Mouse (Mus musculus) retina, adult 2 months (tissue): ENCODE measurements around the gene Mtx3.

Experiments
- DNase-seq: peaks from one replicate; pipeline ENCODE4 v3.0.0-alpha.2; 2012; ENCODE audit warnings: low read depth, low spot score

Gene Mtx3

DNA sequence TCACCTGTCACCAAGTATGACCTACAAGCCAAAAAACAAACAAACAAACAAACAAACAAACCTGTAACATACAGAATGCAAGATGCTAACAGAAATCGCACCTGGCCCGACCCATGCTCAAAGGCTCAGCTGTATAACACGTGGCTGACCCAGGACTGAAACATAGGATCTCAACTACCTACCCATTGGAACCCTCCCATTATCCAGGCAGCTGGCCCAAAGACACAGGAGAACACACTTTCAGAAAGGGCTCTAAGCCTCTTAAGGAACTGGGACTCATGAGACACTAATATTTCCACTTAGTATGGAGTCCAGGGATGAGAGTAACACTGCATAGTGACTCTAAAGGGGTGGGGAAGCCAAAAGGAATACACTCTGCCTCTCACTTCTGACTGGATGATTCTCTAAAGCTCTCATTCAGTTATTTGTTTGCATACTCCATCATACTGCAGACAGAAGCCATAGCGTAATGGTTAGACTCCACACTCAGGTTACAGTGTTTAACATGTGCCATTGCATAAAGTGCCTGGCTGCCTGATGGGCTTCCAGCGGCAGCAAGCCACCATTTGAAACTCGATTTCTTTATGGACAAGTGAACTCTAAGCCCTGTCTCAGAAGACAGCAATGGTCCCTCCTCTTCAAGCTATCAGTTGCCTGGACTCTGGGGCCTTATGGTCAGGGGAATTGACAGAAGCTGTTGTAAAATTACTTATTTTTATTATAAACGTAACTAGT lies 38.6 kb downstream of the Mtx3 start:
- no peak for DNase-seq

DNA sequence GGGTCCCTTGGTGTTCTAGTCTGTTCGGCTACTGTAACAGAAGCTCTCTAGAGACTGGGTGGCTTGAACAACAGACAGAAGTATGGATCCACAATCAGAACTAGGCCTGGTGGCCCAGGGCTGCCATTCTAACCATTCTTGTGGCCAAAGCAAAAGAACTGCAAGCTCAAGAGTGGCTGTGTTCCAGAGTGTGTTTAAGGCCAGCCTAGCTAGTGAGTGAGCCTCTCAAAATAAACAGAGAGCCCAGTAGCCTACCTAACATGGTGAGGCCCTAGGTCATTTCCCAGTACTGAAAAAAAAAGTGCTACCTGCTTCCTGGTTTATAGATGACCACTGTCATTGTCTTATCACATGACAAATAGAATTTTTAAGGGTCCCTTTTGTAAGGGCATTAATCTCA lies 39.6 kb downstream of the Mtx3 start:
- no peak for DNase-seq

DNA sequence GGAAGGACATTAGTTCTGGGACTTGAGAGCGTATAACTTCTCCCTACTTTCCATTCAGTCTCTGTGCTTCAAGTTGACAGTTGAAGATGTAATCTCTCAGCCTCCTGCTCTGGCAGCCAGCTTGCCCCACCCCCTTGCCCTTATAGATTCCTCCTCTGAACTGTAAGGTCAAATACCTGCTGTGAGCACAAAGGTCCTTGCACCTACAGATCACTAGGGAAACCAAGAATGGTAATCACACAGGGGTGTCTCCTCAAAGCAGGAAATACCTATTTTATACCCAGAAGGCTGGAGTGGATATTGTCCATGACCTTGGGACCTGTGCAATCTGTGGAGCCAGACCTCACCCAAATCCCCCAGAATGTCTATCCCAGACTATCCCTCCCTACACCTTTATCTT lies 40.4 kb downstream of the Mtx3 start:
- DNase-seq: no peak

DNA sequence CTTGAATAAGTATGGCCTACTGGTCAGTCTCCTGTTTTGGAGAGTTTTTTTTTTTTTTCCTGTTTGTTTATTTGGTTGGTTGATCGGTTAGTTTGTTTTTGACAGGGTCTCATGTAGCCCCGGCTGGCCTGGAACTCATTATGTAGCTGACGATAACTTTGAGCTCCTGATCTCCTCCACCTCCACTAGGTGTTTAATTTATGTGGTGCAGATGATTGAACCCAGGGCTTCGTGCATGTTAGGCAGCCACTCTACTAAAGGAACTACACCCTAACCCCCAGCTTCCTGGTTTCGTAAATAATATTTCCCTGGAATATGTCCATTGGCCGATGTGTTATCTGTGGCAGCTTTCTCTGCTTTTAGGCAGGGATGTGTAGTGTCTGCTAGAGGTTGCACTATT lies 54.5 kb downstream of the Mtx3 start:
- DNase-seq: no peak

DNA sequence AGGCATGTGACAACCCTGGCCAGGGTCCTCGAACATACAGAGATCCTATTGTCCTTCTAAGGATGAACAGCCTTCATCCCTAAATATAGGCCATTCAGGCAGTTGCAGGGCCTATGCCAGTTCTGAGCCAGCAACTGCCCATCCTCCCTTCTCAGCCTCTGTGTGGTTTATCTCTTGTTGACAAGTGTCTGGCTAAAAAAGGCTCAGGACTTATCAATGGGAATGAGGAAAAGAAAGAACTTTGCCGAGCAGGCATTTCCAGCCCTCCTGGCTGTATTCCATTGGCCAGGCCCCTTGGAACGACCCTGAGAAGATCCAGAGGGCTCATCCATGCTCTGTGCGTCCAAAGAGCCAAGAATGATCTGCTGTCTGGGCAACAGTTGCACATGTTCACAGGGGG lies 58.7 kb downstream of the Mtx3 start:
- no peak for DNase-seq

DNA sequence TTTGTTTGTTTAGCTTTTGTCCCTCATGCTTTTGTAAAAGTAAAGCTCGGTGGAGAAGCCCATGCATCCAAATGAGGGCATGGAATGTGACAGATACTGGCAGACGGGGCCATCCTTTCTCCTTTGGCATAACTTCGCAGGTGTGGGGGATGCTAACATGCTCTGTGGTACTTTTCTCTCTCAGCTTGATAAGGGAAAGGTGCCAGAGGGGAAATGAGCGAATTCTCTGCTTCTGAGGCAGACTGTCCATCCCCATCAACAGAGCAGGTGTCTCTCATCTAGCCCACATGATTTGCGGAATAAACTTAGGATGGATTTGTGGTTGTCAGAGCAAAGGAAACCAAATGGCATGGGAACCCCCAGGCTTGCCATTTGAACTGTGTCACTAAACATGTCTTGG lies 61.4 kb downstream of the Mtx3 start:
- no peak for DNase-seq

DNA sequence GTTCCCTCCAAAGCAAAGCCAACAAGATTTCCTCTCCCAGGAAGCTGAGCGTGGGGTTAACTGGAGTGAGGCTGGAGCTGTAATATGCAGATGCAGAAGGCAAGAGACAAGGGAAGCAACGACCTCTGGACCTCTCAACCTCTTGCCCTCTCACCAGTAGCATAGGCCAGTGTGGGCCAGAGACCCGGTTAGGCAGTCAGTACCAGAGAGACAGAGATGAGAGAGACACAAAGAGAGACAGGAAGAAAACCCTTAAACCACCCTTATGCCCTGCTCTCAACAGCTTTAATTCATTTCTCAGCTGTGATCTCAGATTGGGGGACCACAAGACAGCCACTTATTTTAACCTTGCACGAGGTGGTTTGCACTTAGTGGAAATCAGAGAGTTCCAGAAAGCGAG lies 62.8 kb downstream of the Mtx3 start:
- no peak for DNase-seq
